Mouse (Mus musculus): Measurements from ENCODE around the gene Steap2.
"Not testable (repeated sequence)": the region's sequence is repeated elsewhere in the genome, so short reads cannot be mapped to it uniquely, and the experiment has no call there.

Steap2 gene

DNA sequence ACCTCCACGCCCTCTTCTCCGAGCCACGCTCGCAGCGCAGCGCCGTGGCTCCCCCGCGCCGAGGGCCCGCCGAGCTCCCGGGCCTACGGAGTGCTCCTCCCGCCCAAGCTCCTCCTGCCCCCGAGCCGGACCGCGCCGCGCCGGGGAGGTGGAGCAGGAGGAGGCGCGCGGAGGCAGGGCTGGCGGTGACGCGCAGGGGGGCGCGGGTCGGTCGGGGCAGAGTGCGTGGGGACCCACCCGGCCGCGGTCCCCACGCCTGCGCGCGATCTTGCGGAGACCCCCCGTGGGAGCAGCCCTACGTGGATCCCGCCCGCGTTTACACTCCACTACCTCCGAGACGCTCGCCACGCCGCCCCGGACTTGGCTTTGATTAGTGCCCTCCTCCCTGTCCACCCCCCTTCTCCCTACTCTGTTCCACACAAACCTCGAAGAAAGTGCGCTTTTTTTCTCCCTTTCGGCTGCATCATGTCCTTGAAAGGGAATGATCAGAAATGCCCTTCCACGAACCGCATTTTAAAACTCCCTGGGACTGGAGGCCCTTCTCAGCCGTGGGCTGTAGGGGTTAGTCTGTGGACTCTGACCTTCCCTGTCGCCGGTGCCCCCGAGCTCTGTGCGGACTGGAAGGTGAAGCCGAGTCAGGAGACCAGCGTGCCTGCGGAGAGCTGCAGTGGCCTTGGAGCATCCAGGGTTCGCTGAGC lies at the start of gene Steap2:
TSS of gene Steap2 (minus strand) at position 623 of the 698 bp plus-strand sequence.
- peak; percentile 39 for DNase-seq (ENCODE audit: low read depth, low spot score)

DNA sequence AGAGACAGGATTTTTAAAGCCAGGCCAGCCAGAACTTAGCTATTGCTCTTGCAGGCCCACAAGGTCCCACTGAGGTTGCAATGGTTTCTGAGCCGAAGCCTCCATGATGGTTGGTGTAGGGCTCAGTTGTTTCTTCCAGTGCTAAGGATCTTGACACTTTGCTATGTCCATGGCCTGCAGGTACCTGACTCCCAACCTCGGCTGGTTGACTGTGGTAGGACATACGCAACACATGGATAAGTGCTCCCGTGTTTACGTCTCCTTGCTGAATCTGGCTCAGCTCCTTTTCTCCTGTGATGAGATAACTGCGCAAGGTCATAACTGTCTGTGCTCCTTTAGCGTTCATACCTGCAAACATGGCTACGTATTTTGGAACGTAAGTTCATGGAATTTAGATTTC lies 40.1 kb upstream of the Steap2 start:
- no peak for DNase-seq (ENCODE audit: low read depth, low spot score)

DNA sequence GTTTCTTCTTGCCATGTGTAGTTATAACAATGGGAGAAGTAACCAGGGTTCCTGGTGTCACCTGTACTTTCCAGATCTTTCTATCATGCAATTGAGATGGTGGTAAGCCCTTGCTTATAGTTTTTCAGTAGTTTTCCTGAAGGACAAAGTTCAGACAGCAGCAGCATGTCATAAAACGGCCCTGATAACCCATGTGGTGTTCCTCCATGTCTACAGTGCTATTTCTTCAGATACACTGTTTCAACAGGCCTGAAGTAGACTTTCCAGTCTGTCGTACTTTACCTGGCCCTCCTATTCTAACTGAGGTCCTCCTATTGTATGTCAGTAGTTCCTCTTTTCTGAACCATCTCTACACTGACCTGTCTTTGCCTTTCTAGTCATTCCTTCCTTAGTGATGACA lies 38.5 kb upstream of the Steap2 start:
- no peak for DNase-seq (ENCODE audit: low read depth, low spot score)

DNA sequence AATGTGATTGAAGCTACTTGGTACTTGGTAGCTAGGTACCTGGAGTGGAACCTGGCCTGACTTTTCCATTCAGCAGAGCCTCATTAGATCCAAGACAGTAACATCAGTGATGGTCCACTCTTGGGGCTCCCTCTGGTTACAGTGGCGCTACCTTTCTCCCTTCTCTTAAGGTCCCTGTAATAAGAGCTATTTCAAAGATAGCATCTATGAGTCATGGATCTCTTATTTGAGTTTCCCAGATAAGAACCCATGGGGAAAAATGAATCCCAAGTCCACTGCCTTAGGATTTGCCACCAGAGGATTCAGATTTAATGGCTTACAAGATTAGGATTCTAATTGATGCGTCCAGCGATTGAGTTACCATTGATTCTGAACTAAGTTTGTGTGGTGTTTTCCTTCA lies 37.8 kb upstream of the Steap2 start:
- no peak for DNase-seq (ENCODE audit: low read depth, low spot score)

DNA sequence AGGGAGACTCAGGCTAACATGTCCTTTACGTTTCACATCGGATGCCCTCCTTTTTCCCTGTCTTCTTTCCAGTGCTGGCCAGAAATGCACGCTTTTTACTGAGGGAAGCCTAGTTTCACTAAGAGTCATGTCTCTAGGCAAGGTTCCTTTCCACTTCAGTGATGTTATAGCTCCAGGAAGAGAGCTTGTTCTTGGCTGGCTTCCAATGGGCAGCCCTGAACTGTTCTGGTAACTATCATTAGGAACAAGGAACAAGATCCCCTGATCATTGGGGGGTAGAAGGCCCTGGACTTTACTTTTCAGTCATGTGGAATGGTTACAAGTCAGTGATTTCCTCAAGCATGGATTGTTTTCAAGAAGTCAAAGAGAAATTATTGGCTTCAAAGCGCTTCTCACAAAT lies 35.5 kb upstream of the Steap2 start:
- no peak for DNase-seq (ENCODE audit: low read depth, low spot score)

DNA sequence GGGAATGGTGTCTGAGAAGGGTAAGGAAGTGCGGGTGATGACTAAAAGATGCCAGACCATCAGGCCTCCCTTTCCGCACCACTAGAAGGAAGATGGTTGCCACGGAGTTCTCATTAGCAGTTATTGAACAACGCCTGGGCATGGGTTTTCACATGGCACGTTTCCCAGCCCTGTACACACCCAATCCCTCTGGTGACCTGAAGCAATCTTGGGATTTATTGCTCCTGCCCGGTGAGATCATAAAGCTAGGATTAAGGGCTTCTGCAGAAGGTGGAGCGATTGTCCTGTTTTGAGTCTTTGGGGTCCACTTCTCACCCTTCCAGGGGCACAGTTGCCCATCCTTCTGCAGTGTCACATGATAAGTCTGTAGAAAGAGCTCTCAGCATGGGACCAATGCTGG lies 27.8 kb upstream of the Steap2 start:
- no peak for DNase-seq (ENCODE audit: low read depth, low spot score)

DNA sequence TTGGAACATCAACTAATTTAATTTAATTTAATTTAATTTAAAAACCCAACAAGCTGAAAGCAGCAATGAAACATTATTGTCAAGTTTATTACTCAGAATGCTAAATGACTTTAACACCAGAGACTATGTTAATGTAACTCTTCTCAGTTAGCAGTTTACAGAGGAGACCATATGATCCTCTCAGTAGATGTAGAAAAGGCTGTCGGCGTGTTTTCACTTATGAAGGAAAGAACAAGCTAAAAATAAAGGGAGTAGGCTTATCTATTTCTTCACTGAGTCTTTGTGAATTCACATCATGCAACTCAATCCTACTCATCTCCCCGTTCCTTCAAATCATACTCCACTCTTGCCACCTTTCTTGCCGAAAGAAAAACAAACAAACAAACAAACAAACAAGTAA lies 16.7 kb upstream of the Steap2 start:
- DNase-seq (ENCODE audit: low read depth, low spot score), result no peak

DNA sequence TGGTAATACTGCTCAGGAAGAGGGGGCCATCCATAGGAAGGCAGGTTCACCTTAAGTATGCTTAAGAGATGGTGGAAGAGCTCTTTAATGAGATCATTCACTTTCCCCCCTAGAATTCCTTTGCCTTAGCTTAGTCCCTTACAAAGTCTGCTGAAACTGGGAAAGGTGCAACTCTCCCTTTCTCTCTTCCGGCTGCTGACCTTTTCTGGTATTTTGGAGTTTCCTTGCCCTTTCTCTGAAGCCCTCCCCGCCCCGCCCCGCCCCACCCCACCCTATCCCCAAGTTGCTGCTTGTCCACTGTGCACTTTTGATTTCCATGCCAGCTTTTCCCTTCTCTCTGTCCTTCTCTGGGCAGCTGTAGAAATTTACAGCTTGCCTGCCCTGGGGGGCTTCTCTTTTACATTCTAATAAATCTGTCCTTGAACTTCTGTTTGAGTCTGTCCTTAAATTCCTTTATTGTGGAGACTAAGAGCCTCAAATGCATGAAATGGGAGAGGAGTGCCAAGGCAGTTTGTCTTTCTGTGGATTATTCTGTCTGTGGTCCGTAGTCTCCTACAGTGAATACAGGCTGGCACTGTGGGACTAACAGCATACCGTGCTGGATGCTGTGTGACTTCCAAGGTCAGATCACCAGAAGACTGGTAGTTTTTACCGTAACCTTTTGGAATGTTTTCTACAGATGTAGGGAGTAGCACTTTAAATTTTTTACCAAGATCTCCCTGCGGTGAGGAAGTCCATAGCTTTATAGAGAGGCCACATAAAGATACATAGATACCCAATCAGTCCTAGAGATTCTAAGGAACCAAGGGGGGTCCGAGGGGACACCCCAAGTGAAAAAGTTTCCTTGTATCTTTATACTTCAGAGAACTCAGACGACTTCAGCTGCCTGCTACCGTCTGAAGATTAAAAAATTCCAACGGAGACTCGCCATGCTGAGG lies 13.2 kb upstream of the Steap2 start:
- DNase-seq (ENCODE audit: low read depth, low spot score), result no peak

DNA sequence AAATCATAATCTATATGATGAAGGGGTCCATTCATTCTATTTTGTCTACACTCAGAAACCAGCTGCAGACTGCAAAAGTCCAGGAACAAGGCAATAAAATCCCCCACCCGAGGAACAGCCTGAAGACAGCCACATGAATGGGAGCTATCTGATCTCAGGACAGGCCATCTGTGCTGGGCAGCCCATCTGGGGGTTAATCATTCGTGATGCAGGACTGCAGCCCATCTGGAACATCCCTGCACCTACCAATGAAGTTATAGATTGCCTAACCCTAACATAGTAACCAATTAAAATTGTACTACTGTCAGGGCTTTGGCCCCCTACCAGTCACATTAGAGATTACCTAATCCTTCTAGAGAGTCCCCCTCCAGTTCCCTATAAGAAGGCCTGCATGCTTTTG lies 10.6 kb upstream of the Steap2 start:
- DNase-seq (ENCODE audit: low read depth, low spot score), result no peak

DNA sequence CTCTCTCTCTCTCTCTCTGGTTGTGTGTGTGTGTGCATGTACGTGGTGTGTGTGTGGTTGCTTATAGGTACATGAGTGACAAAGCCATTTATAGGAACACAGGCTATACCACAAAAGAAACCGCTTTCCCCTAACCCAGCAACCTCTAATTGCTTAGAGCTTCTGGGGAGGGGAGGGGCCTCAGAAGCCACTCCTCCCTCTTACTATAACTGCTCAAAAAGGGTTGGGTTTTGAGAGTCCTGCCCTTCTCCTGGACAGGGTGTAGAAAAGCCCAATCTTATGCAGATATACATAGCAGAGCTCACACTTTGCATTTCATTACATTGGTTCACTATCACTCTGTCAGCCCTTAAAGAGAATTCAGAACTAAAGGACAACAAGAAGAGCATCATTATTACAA lies 6.0 kb upstream of the Steap2 start:
- DNase-seq (ENCODE audit: low read depth, low spot score), result no peak

DNA sequence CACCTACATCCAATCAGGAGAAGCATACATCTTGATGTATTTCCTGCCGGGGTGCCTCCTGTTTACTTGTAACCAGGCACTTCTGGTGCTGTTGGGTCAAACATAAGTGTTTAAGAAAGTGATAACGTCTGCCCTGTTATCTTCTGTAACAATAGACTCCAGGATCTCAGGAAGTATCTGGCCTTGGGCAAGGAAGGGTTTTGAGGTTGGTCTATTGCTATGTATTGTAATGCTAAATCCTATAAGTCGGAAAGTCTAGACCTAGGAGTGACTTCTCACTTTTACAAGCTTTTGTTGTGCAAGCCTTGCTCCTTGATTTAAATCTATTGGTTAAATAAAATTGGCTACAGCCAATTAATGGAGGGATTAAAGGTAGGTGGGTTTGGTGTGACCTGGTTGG lies 4.5 kb upstream of the Steap2 start:
- DNase-seq (ENCODE audit: low read depth, low spot score), result no peak

DNA sequence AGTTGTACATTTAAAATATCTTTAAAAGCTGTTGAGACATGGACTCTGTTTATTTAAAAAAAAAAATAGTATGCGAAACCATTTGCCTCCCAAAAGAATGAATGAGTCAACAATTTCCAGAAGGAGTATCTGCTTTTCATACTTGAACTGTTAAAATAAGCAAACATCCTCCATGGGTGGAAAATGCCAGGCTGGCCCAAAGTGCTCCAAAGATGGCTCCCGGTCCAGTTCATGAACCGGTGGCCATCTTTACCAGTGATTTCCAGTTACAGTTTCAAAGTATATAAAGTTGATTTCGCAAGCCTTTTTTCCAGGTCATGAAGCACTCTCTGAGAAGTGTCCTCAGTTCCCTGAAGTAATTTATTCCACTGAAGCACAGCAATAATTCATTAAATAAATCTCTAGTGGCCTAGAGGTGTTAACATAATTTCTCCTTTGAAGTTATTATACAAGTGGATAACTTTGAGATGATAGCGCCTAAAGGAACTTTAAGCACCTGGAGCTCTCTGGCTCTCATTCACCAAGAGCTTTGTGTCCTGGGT lies 1.1 kb upstream of the Steap2 start:
- DNase-seq (ENCODE audit: low read depth, low spot score), result no peak

DNA sequence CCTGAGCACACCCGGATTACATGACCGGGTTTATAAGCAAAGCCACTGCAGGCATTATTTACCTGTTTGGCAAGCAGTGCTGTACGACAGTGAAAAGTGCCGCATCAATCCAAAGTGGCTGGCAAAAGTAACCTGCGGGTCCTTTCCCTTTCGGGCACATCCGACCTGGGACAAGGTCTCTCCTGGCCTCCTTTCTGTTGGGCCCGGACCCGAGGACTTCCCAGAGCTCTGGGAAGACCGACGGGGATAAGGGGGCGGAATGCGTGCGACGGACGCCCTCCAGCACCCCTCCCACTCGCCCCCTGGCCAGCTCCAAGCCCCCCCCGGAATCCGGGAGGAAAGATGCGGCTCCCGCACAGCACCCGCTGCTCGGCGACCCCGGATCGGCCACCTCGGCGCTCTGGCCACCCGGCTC lies 830 bp downstream of the Steap2 start:
- peak; percentile 36 for DNase-seq (ENCODE audit: low read depth, low spot score)

DNA sequence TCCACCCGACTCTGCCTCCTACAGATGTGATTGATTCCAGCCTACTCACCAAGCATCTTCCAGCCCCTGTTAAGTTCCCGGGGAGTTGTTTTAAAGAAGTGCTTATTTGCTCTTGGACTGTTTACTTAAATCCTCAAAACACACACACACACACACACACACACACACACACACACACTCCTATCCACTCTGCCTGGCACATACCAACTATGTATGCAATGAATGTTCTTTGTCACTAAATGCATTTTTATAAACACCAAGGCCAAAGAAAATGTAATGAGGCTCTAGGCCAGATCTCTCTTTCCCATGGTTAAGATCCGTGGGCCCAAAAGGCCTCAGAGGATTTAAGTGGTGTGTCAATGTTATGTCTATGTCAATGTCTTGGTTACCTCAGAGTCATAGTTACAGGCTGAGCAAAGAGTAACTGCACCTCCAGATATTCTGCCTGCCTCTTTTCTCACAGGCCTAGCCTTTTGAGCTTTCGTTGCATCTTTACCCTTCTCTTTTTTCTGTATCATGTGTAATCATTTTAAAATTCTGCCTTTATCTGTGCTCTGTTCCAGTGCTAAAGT lies 2.1 kb downstream of the Steap2 start:
- no peak for DNase-seq (ENCODE audit: low read depth, low spot score)

DNA sequence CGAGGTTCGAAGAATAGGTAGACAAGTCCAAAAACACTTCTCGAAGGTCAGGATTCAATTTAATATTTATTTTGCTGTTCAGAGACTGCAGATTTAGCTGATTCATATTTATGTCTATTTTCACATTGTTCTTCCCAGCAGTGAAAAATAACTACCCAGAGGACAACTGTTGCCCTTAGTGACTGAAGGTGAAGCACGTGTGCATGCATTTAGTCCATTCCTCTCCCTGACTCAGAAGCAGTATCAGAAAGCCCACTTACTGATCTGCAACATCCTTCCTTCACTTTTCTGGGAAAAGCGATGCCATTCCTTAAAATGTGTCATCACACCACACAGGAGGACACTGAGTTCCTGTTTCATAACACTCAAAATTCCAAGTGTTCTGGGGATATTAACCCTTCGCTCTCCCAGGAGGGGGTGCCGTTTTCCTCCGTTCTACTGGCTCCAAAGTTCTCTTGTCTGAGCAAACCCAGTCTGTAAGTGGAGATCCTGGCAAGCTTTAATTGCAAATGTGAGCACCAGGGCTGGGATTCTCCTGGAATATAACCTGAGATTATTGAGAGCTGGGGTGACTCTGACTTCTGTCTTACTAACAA lies 5.3 kb downstream of the Steap2 start:
- DNase-seq (ENCODE audit: low read depth, low spot score), result no peak

DNA sequence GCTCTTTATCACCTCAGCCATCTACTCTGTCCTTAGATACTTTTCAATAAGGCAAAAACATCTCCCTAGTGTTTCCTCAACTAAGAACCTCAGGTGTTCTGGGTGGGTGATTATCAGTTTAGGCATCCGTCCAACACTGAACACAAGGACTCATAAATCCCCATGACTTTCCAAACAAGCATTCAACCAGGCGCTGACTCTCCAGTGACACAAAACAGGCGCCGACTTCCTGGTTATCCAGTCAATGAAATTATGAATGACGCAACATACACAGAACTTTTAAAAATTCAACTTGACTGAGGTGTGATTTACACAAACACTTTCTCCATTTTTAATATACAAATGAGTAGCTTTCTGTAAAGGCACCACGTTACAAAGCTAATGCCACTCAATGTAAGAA lies 6.2 kb downstream of the Steap2 start:
- no peak for DNase-seq (ENCODE audit: low read depth, low spot score)

DNA sequence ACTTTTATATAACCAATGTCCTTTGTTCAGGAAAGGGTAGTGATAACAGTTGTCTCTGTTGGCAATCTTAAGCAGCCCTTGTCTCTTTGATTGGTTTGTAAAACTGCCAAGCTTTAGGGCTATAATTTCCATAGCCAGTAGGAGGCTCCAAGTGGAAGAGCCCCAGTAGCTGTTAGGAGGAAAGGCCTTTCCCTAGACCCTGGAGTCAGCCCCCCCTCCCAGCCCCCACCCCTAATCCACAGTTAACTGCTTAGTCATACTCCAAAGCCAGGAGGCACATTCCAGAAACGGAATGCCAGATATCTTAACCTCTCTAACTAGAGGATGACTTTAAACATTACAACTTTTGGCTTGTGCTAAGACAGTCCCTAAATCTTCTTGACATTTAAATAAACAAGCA lies 7.4 kb downstream of the Steap2 start:
- DNase-seq (ENCODE audit: low read depth, low spot score), result no peak

DNA sequence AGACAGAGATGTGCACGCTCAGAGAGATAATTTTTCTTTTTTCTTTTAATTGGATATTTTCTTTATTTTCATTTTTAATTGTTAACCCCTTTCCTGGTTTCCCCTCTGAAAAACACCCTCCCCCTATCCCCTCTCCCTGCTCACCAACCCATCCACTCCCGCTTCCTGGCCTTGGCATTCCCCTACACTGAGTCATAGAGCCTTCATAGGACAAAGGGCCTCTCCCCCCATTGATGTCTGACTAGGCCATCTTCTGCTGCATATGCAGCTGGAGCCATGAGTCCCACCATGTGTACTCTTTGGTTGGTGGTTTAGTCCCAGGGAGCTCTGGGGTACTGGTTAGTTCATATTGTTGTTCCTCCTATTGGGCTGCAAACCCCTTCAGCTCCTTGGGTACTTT lies 9.4 kb downstream of the Steap2 start:
- not testable (repeated sequence) for DNase-seq (ENCODE audit: low read depth, low spot score)

DNA sequence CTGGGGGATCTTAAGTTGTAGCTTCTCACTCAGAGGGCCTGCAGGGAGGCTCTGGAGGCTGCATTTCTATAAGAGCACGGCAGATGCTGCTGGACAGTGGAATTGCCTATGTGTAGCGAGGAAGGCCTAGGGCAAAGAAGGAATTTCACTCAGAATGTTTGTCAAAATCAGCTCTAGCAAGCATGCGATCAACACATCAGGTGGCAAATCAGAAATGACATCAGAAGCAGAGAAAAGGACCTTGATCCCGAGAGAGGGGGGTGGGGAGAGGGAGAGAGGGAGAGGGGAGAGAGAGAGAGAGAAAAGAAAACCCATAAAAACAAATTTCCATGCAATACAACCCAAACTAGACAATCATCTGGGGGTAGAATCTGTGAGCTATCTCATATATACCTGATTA lies 11.1 kb downstream of the Steap2 start:
- DNase-seq (ENCODE audit: low read depth, low spot score), result no peak

DNA sequence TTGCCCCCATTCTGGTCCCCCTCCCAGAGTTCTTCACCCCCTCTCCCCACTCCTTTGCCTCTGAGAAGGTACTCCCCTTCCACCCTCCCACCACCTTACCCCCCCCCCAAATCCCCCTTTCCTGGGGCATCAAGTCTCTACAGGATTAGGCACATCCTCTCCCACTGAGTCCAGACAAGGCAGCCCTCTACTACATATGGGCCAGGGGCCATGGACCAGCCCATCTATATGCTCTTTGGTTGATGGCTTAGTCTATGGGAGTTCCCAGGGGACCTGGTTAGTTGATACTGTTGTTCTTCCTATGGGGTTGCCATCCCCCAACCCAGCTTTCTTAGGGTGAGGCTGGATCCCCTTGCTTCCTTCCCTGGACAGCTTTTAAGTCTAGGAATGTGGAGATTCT lies 14.9 kb downstream of the Steap2 start:
- DNase-seq (ENCODE audit: low read depth, low spot score), result no peak

DNA sequence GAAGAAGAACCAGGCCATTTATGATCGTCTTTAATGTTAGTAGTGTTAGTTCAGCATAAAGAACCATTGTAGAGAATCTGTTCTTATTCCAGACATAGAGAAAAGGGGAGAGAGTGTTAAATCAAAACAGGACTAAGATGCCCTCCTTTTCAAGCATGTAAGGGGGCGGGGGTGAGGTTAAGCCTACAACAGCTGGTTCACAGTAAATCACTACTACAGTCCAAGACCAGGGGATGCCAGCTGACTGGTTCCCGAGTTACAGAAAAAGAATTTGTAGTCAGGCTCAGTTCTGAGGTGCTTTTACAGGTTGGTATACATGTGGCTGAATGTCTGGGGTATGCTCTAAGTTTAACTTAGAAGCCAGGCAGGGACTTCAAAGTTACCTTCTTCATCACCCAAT lies 18.3 kb downstream of the Steap2 start:
- no peak for DNase-seq (ENCODE audit: low read depth, low spot score)

DNA sequence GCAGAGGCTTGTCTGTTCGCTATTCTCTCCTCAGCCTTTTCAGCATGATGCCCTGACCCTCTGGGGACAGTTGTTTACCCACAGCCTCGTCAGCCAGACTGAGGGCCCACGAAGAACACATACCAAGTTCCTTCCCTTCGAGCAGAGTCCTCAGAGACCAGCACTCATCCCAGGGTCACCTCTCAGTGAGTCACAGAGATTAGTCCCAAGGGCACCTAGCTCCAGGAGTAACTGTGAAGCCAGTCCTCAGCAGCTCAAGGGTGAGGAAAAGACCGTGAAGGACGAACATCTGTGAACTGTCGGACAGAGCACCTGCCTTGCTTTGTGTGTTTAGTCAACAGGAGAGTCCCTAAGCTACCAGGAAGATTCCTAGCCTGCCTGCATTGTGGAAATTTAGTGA lies 25.5 kb downstream of the Steap2 start:
- DNase-seq (ENCODE audit: low read depth, low spot score), result no peak
